Mouse (Mus musculus): Measurements from ENCODE around the gene Psmf1. TPM values are rescaled to one million over a fixed set of nuclear protein-coding genes. Genes with fewer than 3 reads are reported as not detected.

The Psmf1 gene
- total and polyA plus RNA-seq, 3 experiments = 21.8 to 29.6 (median 25.9) TPM

DNA sequence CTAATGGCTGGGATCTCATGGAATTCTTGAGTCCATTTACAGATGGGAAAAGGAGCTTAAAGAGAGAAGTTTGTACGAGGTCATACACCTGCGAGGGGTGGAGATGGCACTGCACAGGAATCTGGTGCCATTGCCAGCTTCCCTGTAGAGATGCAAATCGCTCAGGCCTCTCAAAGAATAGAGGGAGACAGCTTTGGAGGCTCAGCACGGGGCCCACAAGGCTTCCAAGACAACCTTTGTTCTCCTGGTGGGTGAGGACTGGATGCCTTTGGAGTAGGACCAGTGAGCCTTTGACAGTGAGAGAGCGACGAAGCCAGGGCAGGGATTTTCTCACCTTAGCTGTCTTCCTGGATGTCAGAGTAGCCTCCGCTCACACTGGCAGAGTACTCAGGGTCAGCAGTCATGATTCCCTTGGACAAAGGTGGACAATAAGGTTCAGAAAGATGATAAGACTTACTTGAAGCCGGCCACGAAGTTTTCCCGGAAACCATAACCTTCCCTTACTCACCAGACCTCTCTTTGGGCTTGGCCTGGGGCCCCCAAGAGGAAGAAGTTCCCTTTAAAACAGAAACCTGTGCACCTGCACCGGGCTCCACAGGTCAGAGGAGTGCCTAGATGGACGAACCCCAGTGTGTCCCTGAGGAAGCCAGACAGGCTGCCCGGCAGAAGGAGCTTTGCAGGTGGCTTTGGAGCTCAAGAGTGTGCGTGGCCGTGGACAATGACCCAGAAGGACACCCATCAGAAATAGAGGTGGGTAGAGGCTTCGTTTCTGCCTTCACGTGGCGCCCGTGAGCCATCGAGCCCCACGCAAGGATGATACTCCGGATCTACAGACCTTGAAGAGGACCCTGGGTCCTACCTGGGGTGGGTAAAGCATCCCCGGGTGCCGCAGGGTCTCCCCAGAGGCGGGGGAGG, 42.5 kb downstream of the Psmf1 start, which contains the start of gene Tmem74b:
TSS of gene Tmem74b (plus strand) at position 778 of the 915 bp plus-strand sequence.
- peak within 1 kb of the TSS; percentile 77 for H3K9ac ChIP-seq (ENCODE audit: low read depth, low read length)
- intact Hi-C loops (cut with DNase I) = no loop called here

DNA sequence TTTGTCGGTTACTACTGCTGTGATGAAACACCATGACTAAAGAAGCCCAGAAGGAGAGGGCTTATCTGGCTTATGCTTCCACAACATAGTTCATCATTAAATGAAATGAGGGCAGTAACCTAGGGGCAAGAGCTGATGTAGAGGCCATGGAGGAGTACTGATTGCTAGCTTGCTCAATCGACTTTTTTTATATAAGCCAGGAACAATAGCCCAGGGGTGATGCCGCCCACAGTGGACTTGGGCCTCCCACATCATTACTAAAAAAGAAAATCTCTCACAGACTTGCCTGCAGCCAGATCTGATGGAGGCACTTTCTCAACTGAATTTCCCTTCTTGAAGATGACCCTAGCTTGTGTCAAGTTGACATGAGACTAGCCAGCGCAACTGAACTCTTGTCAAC, 61.0 kb downstream of the Psmf1 start:
- Histone ChIP-seq H3K9ac (ENCODE audit: low read depth, low read length) (no peak overlapping the region), H3K4me1 (ENCODE audit: control insufficient read depth, insufficient read depth, low read length) (no peaks in the 10 kb centered on the region), H3K27me3 (ENCODE audit: control insufficient read depth, insufficient read depth, low read length) (no peaks in the 10 kb centered on the region), H3K27ac (no peak overlapping the region), H3K36me3 (ENCODE audit: control insufficient read depth, insufficient read depth, low read length) (no peaks in the 10 kb centered on the region), H3K79me2 (replicated peaks; ENCODE audit: control insufficient read depth, insufficient read depth, low read length) (no peaks in the 10 kb centered on the region), H3K4me3 (no peak overlapping the region)
- TF ChIP-seq EP300 (IDR thresholded peaks at IDR 0.05; ENCODE audit: insufficient read depth, low read depth, low read length) (no peak), CTCF (IDR thresholded peaks at IDR 0.05) (no peak), POLR2A (IDR thresholded peaks at IDR 0.05; ENCODE audit: insufficient read depth, low read depth, low read length) (no peak)
- DNase-seq = no peak
- intact Hi-C loops (cut with DNase I) = loop anchor here (5.0 kb wide), 1 partner anchor 106 kb away; no protein-coding TSS in a partner anchor
- 79% methylated on average over 4 of the region's 4 CpGs for WGBS

More for the DNA sequence above, 42.5 kb downstream of the Psmf1 start, which contains the start of gene Tmem74b:
- no peaks in the 10 kb centered on the region; the same call in 1 of the 2 replicates for H3K27me3 ChIP-seq (ENCODE audit: control insufficient read depth, insufficient read depth, low read length)
- no peak for TF ChIP-seq EP300 (IDR thresholded peaks at IDR 0.05; ENCODE audit: insufficient read depth, low read depth, low read length)
- TF ChIP-seq CTCF (IDR thresholded peaks at IDR 0.05) = no peak
- H3K4me1 ChIP-seq (ENCODE audit: control insufficient read depth, insufficient read depth, low read length) = peaks cover 2% of the 10 kb centered on the region
- H3K27ac ChIP-seq = no peak within 1 kb of the TSS; the same call in none of the 2 replicates
- peak within 1 kb of the TSS; percentile 61 for H3K4me3 ChIP-seq
- no peaks in the 10 kb centered on the region for H3K79me2 ChIP-seq (replicated peaks; ENCODE audit: control insufficient read depth, insufficient read depth, low read length)
- DNase-seq = no peak
- H3K36me3 ChIP-seq (ENCODE audit: control insufficient read depth, insufficient read depth, low read length) = no peaks in the 10 kb centered on the region
- 15% methylated on average over 25 of the region's 25 CpGs for WGBS

DNA sequence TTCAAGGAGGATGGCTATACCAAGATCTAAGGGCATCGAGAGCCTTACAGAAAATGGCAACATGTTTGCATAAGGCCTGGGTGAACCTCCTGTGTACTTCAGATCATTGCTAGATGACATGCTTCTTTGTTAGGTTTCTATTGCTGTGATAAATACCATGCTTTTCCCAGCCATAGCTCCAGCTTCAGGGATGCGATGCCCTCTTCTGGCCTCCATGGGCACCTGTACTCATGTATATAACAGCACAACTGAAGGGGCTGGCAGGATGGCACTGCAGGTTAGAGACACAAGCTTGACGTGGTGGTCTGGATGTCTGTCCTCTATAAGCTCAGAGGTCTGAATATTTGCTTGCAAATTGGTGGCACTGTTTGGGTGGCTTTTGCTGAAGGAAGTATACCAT, 61.6 kb downstream of the Psmf1 start:
- no peak for DNase-seq
- Histone ChIP-seq H3K4me3 (no peak overlapping the region), H3K9ac (ENCODE audit: low read depth, low read length) (no peak overlapping the region), H3K79me2 (replicated peaks; ENCODE audit: control insufficient read depth, insufficient read depth, low read length) (no peaks in the 10 kb centered on the region), H3K27me3 (ENCODE audit: control insufficient read depth, insufficient read depth, low read length) (no peaks in the 10 kb centered on the region), H3K27ac (no peak overlapping the region), H3K36me3 (ENCODE audit: control insufficient read depth, insufficient read depth, low read length) (no peaks in the 10 kb centered on the region), H3K4me1 (ENCODE audit: control insufficient read depth, insufficient read depth, low read length) (no peaks in the 10 kb centered on the region)
- no peak for TF ChIP-seq EP300 (IDR thresholded peaks at IDR 0.05; ENCODE audit: insufficient read depth, low read depth, low read length)
- peak; percentile 61 for TF ChIP-seq CTCF (IDR thresholded peaks at IDR 0.05)
- intact Hi-C loops (cut with DNase I) = loop anchor here (5.0 kb wide), 1 partner anchor 105 kb away; no protein-coding TSS in a partner anchor
- WGBS = 50% methylated on average over 3 of the region's 3 CpGs

DNA sequence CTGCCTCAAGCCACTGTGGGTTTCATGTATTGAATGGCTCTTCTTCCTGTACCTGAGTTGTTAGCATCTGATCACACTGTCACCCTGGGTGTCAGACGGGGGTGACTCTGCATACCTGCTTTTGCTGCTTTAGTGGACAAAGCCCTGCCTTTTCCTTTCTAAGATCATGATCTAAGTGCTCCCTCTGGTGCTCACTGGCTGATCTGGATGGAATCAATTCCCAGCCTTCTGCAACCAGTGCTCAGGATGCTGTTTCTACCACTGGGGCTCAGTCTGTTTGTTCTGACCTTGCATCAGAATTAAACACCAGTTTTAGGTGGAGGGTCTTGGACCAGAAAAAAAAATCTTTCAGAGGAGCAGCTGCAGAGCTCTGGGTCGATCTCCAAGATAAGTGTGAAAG, 67.8 kb downstream of the Psmf1 start:
- DNase-seq = no peak
- H3K4me1 ChIP-seq (ENCODE audit: control insufficient read depth, insufficient read depth, low read length) = no peaks in the 10 kb centered on the region
- no peak overlapping the region for H3K9ac ChIP-seq (ENCODE audit: low read depth, low read length)
- intact Hi-C loops (cut with DNase I) = loop anchor here (5.0 kb wide), 1 partner anchor 184 kb away; the partner anchor contains the start of gene Nsfl1c
- H3K27me3 ChIP-seq (ENCODE audit: control insufficient read depth, insufficient read depth, low read length) = no peaks in the 10 kb centered on the region
- 53% methylated on average over 2 of the region's 2 CpGs for WGBS
- H3K79me2 ChIP-seq (replicated peaks; ENCODE audit: control insufficient read depth, insufficient read depth, low read length) = no peaks in the 10 kb centered on the region
- TF ChIP-seq CTCF (IDR thresholded peaks at IDR 0.05) = peak; percentile 53
- TF ChIP-seq POLR2A (IDR thresholded peaks at IDR 0.05; ENCODE audit: insufficient read depth, low read depth, low read length) = no peak
- no peak for TF ChIP-seq EP300 (IDR thresholded peaks at IDR 0.05; ENCODE audit: insufficient read depth, low read depth, low read length)
- no peak overlapping the region for H3K4me3 ChIP-seq
- no peak overlapping the region for H3K27ac ChIP-seq
- H3K36me3 ChIP-seq (ENCODE audit: control insufficient read depth, insufficient read depth, low read length) = no peaks in the 10 kb centered on the region

DNA sequence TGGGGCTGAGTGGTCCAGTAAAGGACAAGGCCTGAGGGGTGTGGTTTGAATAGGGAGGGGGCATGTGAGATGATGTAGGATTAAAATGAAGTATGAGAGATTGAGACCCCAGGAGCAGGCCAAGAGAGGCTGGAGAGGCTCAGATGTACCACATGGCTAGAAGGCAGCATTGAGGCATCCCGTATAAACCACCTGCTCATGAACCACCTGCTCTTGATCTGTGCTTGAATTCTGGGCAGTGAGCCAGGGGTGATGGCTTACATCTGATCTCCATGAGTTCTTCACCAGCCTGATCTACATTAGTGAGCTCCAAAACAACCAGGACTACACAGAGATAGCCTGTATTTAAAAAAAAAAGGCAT, 73.0 kb downstream of the Psmf1 start:
- no peak for DNase-seq
- TF ChIP-seq POLR2A (IDR thresholded peaks at IDR 0.05; ENCODE audit: insufficient read depth, low read depth, low read length) (no peak), EP300 (IDR thresholded peaks at IDR 0.05; ENCODE audit: insufficient read depth, low read depth, low read length) (no peak), CTCF (IDR thresholded peaks at IDR 0.05) (no peak)
- H3K4me1 ChIP-seq (ENCODE audit: control insufficient read depth, insufficient read depth, low read length) = no peaks in the 10 kb centered on the region
- WGBS = 58% methylated on average over 1 of the region's 1 CpGs
- intact Hi-C loops (cut with DNase I) = no loop called here
- H3K36me3 ChIP-seq (ENCODE audit: control insufficient read depth, insufficient read depth, low read length) = no peaks in the 10 kb centered on the region
- no peaks in the 10 kb centered on the region for H3K79me2 ChIP-seq (replicated peaks; ENCODE audit: control insufficient read depth, insufficient read depth, low read length)
- H3K4me3 ChIP-seq = no peak overlapping the region
- no peak overlapping the region for H3K9ac ChIP-seq (ENCODE audit: low read depth, low read length)
- H3K27me3 ChIP-seq (ENCODE audit: control insufficient read depth, insufficient read depth, low read length) = peaks cover 5% of the 10 kb centered on the region
- H3K27ac ChIP-seq = no peak overlapping the region
